Mouse (Mus musculus) kidney, adult 18-20 months (tissue): ENCODE results near the gene Syce3.

Experiments
- DNase-seq: peaks from one replicate; pipeline ENCODE4 v3.0.0; 2021

Syce3 gene

GRCm38 (mm10) chr15:89365141-89365551, 45.2 kb downstream of the Syce3 start:
- no peak for DNase-seq

GRCm38 (mm10) chr15:89363051-89363450, 47.3 kb downstream of the Syce3 start:
- DNase-seq = no peak

DNA sequence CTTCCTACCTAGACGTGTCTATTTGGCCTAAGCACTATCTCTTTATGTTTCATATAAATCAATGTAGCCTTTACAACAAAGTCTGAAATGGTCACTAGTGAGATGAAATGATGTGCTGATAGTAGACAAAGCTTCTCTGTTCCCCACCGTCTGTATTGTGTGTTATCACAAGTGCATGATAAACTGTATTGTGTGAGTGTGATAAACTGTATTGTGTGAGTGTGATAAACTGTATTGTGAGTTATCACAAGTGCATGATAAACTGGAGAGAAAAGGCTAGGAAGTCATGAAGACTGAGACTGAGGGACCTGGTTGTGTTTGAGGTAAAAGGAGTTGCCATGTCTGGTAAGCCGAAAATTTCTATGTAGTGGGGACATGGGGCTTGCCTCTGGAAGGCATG, 51.5 kb downstream of the Syce3 start:
- DNase-seq = no peak

DNA sequence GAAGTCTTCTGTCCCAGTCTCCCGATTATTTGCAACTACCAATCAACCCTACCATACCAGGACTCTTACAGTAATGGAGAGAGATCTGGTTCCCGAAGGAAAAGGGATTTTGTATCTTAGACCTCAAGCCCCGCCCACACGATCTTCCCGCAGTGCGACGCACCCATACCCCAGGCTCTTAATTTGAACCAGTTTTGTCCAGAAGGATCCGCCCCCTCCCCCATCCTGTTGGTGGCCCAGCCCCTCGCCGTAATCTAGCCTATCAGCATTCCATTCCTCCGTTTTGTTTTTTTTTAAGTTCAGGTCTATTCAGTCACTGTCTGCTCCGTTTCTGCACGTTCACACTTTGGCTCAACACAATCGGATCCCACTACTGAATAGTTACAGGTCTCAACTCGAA, 53.9 kb downstream of the Syce3 start:
- DNase-seq = peak; percentile 25

DNA sequence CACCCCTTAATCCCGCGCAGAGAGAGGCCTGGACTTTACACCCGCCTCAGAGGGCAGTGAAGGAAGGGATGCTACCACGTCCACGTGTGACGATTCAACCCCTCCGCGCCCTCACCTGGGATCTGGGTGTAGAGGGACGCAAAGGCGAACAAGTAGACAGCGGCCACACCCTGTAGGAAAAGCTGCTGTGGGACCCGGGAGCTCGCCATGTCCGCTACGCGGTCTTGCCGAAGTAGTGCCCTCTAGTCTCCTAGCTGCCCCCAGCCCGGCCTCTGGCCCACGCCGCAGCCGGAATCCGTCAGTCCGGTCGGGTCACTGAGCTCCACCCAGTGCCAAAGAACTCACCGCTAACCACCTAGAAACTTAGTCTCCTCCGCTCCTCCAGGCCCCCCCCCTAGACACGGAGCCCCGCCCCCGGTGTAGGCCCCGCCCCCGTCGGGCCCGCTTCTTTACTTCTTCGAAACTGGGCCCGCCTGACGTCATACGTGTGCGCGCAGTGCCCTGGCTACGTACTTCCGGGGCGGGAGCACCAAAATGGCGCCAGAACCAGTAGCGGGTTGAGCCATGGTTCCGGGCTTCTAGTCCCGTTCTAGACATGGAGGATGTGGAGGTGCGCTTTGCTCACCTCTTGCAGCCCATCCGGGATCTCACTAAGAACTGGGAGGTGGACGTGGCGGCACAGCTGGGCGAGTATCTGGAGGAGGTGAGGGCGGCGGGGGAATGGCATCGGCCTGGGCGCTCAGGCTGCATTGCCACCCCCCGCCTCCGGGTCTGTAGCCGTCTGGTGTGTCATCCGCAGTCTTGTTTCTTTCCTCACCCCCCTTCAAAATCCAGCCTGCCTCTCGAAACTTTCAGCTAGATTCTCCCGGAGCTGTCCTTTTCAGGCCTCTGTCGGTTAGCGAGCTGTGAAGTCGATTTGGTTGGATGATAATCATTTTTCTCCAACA, 54.8 kb downstream of the Syce3 start, which contains the start of the genes Lmf2 and Ncaph2:
Gene Lmf2 (minus strand): TSS at position 419 of the 947 bp plus-strand sequence.
Gene Ncaph2 (plus strand): TSS at position 479 of the 947 bp plus-strand sequence.
- peak; percentile 97 for DNase-seq

DNA sequence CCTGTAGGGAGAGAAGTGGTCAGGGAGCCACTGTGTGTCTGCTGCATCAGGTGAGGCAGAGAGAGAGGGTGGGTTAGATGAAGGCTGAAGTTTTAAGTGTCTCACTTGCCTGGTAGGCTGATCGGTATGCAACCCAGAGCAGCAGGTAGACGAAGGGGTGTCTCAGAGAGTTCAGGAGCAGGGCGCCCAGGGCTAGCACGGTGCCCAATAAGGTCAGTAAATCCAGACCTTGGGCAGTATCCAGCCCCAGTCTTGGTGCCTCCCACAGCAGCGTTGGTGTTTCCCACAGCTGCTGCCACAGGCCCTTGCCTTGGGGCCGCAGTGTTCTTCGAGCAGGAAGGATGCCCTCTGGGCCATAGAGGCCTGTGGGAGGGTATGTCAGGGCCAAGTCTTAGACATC, 55.8 kb downstream of the Syce3 start:
- no peak for DNase-seq

- no peak for DNase-seq
Observed at GRCm38 (mm10) chr15:89353837-89354236, 56.5 kb downstream of the Syce3 start.

DNA sequence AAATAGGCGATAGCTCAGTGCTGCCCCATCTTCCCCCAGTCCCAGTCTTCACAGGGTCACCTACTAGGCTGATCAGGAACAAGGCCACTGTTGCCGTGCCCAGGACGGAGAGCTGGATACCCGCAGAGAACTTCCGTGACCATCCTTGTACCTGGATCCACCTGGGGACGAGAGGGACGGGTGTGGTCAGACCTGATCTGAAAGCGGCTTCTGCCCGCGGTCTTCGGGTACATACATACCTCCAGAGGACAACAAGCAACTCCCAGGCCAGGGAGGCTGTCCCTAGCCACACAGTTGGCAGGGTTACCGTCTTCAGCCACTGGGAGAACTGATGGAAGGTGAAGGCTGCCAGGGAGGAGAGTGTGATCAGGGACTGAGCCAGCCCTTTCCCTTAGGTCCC, 57.5 kb downstream of the Syce3 start:
- DNase-seq = no peak

DNA sequence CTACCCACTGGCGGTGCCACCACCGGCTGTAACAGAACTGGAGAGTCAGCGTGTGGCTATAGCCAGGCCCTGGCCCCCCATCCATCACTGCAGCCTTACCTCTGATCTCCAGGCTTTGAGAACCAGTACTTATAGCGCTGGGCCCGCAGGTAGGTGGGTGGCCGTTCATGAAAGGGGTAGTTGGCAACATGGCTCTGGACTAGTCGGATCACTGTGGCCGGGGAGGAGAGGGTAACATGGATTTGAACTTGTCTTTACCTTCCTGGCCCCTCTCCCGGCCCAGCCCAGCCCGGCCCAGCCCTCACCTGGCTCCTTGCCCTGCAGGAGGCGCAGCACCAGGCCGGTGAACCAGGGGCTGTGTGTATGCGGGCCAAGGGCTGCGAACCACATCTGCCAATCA, 58.2 kb downstream of the Syce3 start:
- DNase-seq = no peak

DNA sequence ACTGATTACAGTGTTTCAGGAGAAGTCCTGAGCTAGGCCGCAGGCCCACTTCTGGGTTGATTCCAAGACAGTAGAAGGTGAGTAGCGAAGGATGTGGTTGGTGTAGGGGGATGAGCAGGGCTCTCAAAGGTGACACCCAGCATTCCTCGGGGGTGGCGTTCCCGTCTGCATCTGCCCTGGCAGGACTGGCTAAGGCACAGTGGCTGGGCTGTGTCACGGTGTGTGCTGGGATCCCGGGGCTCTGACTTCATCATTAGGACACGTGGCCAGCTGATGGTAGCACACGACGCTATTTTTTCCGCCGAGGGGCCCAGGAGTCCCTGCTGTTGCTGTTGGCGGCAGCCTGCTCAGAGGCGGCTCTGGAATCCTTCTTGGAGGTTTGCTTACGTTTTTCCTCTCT, 59.0 kb downstream of the Syce3 start:
- DNase-seq = no peak

DNA sequence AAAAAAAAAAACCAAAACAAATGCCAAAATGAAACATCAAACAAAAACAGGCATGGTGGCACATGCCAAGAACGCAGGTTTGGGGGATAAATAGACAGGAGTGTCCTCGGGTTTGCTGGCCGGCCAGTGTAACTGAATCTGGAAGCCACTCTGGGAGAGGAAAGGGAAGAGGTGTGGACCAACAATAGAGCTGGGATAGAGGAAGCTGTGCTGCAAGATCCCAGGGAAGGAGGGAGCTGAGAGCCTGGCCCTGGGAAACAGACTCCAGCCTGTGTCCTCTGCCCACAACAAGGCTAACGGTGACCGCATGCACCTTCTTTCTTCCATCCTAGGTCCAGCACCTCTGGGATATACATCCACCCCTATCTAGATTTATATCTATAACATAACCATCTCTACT, 59.9 kb downstream of the Syce3 start:
- no peak for DNase-seq

DNA sequence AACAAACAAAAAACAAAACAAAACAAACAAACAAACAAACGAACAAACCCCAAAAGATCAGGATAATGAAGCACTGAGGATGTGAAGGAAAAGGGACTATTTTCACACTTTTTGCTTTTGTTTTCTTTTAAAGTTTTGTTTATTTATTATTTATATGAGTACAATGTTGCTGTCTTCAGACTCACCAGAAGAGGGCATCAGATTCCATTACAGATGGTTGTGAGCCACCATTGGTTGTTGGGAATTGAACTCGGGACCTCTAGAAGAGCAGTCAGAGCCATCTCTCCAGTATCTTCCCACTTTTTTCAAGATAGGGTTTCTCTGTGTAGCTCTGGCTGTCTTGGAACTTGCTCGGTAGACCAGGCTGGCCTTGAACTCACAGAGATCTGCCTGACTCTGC, 67.0 kb downstream of the Syce3 start:
- no peak for DNase-seq

- DNase-seq = no peak
Observed at GRCm38 (mm10) chr15:89341678-89342077, 68.6 kb downstream of the Syce3 start.
